In genomic region chr6:88138485-88138884, GRCm38 (mm10) we compare ENCODE assay signal across 17 mouse cellular contexts.
"Had no signal": no experiment of that assay in that cellular context is flagged by ENCODE, and none has a peak within 500 bp of the region (broad histone marks: within the 10 kb centered on the region; RNA-seq: fewer than 3 reads in every experiment).

No protein-coding gene starts in this region.

- H3K36me3 ChIP-seq: liver, embryonic 13.5 days; liver, embryonic 15.5 days; midbrain, embryonic 13.5 days; midbrain, embryonic 15.5 days; neural tube, embryonic 12.5 days; stomach, embryonic 15.5 days had no signal

- H3K4me1 ChIP-seq: stomach, embryonic 15.5 days had no signal

- H3K27me3 ChIP-seq: midbrain, embryonic 15.5 days had no signal

- H3K27ac ChIP-seq: liver, embryonic 13.5 days; liver, embryonic 15.5 days; macrophage; midbrain, embryonic 13.5 days; midbrain, embryonic 15.5 days; neural tube, embryonic 12.5 days; stomach, embryonic 15.5 days; stomach, postnatal 0 days had no signal

- H3K4me2 ChIP-seq: liver, embryonic 11.5 days; liver, embryonic 13.5 days; liver, embryonic 15.5 days; lung, embryonic 14.5 days; midbrain, embryonic 11.5 days; midbrain, embryonic 13.5 days; midbrain, embryonic 15.5 days; neural tube, embryonic 12.5 days; stomach, embryonic 15.5 days had no signal

- H3K4me3 ChIP-seq: liver, embryonic 13.5 days; liver, embryonic 15.5 days; megakaryocyte, embryonic 14.5 days; midbrain, embryonic 13.5 days; midbrain, embryonic 15.5 days; neural tube, embryonic 12.5 days; stomach, embryonic 15.5 days had no signal

- H3K9ac ChIP-seq: liver, embryonic 13.5 days; liver, embryonic 15.5 days; liver, postnatal 0 days; lung, embryonic 14.5 days; midbrain, embryonic 13.5 days; midbrain, embryonic 15.5 days; neural tube, embryonic 12.5 days; stomach, embryonic 15.5 days had no signal

- DNase-seq: liver, embryonic 13.5 days; liver, postnatal 0 days; lung, embryonic 14.5 days; right cerebral cortex, postnatal 14 days; thymus, adult 2 months; thymus, postnatal 25 days; thymus, postnatal 4 days had no signal

- ATAC-seq: liver, postnatal 0 days; midbrain, embryonic 13.5 days; midbrain, embryonic 15.5 days had no signal

- H3K9me3 ChIP-seq: liver, embryonic 13.5 days; liver, embryonic 15.5 days; midbrain, embryonic 13.5 days; midbrain, embryonic 15.5 days; neural tube, embryonic 12.5 days; stomach, embryonic 15.5 days had no signal
